Mouse (Mus musculus): ENCODE data around the gene Cyfip2.

- no peak for TF ChIP-seq POLR2A (IDR thresholded peaks at IDR 0.05; ENCODE audit: extremely low read depth, insufficient read depth, low read length)
- TF ChIP-seq CTCF (IDR thresholded peaks at IDR 0.05; ENCODE audit: extremely low read depth, insufficient read depth, low read length): no peak
Measured at GRCm38 (mm10) chr11:46294390-46294789, 18.3 kb downstream of the Cyfip2 start.
